Mouse (Mus musculus): Measurements from ENCODE around the gene Cnnm2. TPM values are rescaled to one million over a fixed set of nuclear protein-coding genes. Genes with fewer than 3 reads are reported as not detected.

Cnnm2 gene
- polyA plus RNA-seq, 1 experiment from 2014 or later = 2.5 TPM

DNA sequence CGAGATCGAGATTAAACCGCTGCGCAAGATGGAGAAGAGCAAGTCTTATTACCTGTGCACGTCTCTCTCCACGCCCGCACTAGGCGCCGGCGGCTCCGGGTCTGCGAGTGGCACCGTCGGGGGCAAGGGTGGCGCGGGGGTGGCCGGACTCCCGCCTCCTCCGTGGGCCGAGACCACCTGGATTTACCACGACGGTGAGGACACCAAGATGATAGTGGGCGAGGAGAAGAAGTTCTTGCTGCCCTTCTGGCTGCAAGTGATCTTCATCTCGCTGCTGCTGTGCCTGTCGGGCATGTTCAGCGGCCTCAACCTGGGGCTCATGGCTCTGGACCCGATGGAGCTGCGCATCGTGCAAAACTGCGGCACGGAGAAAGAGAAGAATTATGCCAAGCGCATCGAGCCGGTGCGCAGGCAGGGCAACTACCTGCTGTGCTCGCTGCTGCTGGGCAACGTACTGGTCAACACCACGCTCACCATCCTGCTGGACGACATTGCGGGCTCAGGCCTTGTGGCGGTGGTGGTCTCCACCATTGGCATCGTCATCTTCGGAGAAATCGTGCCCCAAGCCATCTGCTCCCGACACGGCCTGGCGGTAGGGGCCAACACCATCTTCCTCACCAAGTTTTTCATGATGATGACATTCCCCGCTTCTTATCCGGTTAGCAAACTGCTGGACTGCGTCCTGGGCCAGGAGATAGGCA is 1.0 kb downstream of the Cnnm2 start:
- DNase-seq (ENCODE audit: low spot score) (peak; percentile 63), ATAC-seq (ENCODE audit: insufficient number of reproducible peaks, low FRiP score, low TSS enrichment, low read depth) (no peak)
- H3K4me1 ChIP-seq (ENCODE audit: control insufficient read depth, insufficient read depth, low read length) = peaks cover 5% of the 10 kb centered on the region; the same call in 1 of the 2 replicates
- peak overlapping the region; percentile 77 for H3K4me2 ChIP-seq (ENCODE audit: low read depth, severe bottlenecking)
- no peaks in the 10 kb centered on the region; the same call in 1 of the 2 replicates for H3K36me3 ChIP-seq (ENCODE audit: control insufficient read depth, insufficient read depth, low read length)
- WGBS = 1% methylated on average over 50 of the region's 50 CpGs
- no peak overlapping the region for H3K27ac ChIP-seq (replicated peaks; ENCODE audit: low read depth, low read length)
- no peaks in the 10 kb centered on the region for H3K9me3 ChIP-seq (ENCODE audit: control insufficient read depth, low read length)
- peak overlapping the region; percentile 76 for H3K4me3 ChIP-seq (ENCODE audit: low read depth, low read length)
- H3K9ac ChIP-seq (ENCODE audit: low read length) = peak overlapping the region; percentile 68
- H3K27me3 ChIP-seq (ENCODE audit: control insufficient read depth, insufficient read depth, low read length) = peaks cover 13% of the 10 kb centered on the region; the same call in 1 of the 2 replicates

DNA sequence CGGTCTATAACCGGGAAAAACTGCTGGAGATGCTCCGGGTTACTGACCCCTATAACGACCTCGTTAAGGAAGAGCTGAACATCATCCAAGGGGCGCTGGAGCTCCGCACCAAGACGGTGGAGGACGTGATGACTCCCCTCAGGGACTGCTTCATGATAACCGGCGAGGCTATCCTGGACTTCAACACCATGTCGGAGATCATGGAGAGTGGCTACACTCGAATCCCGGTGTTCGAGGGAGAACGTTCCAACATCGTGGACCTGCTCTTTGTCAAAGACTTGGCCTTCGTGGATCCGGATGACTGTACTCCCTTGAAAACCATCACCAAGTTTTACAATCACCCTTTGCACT is 1.6 kb downstream of the Cnnm2 start:
- H3K9ac ChIP-seq (ENCODE audit: low read length) = no peak overlapping the region
- ATAC-seq (ENCODE audit: insufficient number of reproducible peaks, low FRiP score, low TSS enrichment, low read depth) (no peak), DNase-seq (ENCODE audit: low spot score) (peak; percentile 54)
- H3K36me3 ChIP-seq (ENCODE audit: control insufficient read depth, insufficient read depth, low read length) = no peaks in the 10 kb centered on the region; the same call in 1 of the 2 replicates
- peaks cover 5% of the 10 kb centered on the region; the same call in 1 of the 2 replicates for H3K4me1 ChIP-seq (ENCODE audit: control insufficient read depth, insufficient read depth, low read length)
- H3K27ac ChIP-seq (replicated peaks; ENCODE audit: low read depth, low read length) = no peak overlapping the region
- H3K4me3 ChIP-seq (ENCODE audit: low read depth, low read length) = peak overlapping the region; percentile 76; the same call in 1 of the 2 replicates
- peaks cover 13% of the 10 kb centered on the region; the same call in 1 of the 2 replicates for H3K27me3 ChIP-seq (ENCODE audit: control insufficient read depth, insufficient read depth, low read length)
- peak overlapping the region; percentile 77 for H3K4me2 ChIP-seq (ENCODE audit: low read depth, severe bottlenecking)
- no peaks in the 10 kb centered on the region for H3K9me3 ChIP-seq (ENCODE audit: control insufficient read depth, low read length)
- WGBS = 1% methylated on average over 19 of the region's 19 CpGs

DNA sequence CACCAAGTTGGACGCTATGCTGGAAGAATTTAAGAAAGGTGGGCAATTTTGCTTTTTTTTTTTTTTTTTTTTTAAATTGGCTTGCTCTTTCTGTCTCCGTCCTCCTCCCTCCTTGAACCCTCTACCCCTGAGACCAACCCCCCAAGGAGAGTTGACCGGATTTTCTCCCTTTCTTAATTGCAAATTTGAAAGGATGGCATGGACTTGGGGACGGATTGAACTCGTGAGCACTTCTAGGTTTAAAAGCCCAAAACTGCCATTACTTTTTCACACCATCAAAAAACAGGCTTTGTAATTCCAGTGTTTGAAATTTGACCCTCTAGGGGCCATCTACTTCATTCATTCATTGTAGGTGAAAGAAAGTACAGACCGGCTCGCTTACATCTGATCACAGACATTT is 2.0 kb downstream of the Cnnm2 start:
- H3K4me2 ChIP-seq (ENCODE audit: low read depth, severe bottlenecking) = peak overlapping the region; percentile 77; the same call in 1 of the 2 replicates
- H3K4me1 ChIP-seq (ENCODE audit: control insufficient read depth, insufficient read depth, low read length) = peaks cover 5% of the 10 kb centered on the region; the same call in 1 of the 2 replicates
- WGBS = 6% methylated on average over 7 of the region's 7 CpGs
- H3K27me3 ChIP-seq (ENCODE audit: control insufficient read depth, insufficient read depth, low read length) = peaks cover 13% of the 10 kb centered on the region; the same call in 1 of the 2 replicates
- ATAC-seq (ENCODE audit: insufficient number of reproducible peaks, low FRiP score, low TSS enrichment, low read depth) = no peak
- H3K4me3 ChIP-seq (ENCODE audit: low read depth, low read length) = no peak overlapping the region
- no peak for DNase-seq (ENCODE audit: low spot score)
- no peaks in the 10 kb centered on the region; the same call in 1 of the 2 replicates for H3K36me3 ChIP-seq (ENCODE audit: control insufficient read depth, insufficient read depth, low read length)
- H3K9me3 ChIP-seq (ENCODE audit: control insufficient read depth, low read length) = no peaks in the 10 kb centered on the region
- H3K27ac ChIP-seq (replicated peaks; ENCODE audit: low read depth, low read length) = no peak overlapping the region
- no peak overlapping the region for H3K9ac ChIP-seq (ENCODE audit: low read length)

DNA sequence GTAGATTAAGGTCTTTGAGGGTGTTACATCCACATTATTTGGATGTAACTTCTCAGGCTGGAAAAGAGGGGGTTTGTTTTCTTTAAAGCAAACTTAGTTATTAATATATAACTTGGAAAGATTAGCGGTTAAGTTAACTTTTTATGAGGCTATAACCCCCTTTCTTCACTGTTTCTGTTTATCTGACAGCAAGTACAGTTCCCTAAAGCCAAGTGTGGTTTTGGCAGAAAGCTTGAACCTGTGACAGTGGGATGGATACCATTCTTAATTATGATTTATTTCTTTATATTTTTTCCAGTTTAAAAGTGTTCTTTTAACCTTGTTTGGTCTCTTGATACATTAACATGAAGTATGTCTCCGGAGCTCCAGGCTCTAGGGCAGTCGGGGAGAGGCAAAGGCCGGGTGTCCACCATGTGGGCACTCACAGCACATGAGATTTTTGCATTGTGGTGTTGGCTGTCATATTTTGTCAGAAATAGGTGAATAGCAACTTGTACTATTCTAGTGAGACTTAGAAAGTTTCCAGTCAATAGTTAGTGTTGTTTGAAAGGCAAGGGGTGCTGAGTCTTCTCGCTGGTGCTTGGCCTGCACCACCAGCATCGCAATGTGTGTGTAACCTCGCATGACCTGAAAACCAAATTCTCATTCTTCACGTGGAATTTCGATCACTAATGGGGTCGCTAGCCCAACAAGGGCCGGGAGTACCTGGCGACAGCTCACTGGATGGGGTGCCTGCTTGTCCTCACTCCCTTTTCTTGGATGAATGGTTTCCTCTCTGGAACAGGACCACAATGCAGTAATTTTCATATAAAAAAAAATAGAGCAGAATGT is 2.8 kb downstream of the Cnnm2 start:
- no peak overlapping the region for H3K4me3 ChIP-seq (ENCODE audit: low read depth, low read length)
- no peaks in the 10 kb centered on the region for H3K9me3 ChIP-seq (ENCODE audit: control insufficient read depth, low read length)
- H3K27ac ChIP-seq (replicated peaks; ENCODE audit: low read depth, low read length) = no peak overlapping the region
- H3K36me3 ChIP-seq (ENCODE audit: control insufficient read depth, insufficient read depth, low read length) = no peaks in the 10 kb centered on the region; the same call in 1 of the 2 replicates
- H3K4me1 ChIP-seq (ENCODE audit: control insufficient read depth, insufficient read depth, low read length) = peaks cover 5% of the 10 kb centered on the region; the same call in 1 of the 2 replicates
- no peak overlapping the region for H3K4me2 ChIP-seq (ENCODE audit: low read depth, severe bottlenecking)
- no peak for DNase-seq (ENCODE audit: low spot score)
- ATAC-seq (ENCODE audit: insufficient number of reproducible peaks, low FRiP score, low TSS enrichment, low read depth) = no peak
- 69% methylated on average over 12 of the region's 12 CpGs for WGBS
- no peak overlapping the region for H3K9ac ChIP-seq (ENCODE audit: low read length)
- H3K27me3 ChIP-seq (ENCODE audit: control insufficient read depth, insufficient read depth, low read length) = peaks cover 13% of the 10 kb centered on the region; the same call in 1 of the 2 replicates

DNA sequence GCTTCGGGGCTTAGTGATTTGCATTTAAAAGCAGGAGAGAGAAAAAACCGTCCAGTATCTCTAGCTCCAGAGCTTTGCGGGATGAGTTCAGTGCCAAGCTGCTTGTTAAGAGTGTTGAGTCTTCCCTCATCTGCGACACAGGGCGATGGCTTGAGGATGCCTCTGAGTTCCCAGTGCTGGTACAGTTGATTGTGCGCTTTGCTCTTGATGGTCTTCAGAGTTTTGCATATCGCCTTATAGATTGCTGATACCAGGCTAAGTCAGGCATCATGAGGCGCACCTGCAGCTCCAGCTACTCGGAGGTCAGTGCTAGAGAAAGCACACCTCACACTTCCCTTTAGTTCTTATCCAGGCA is 3.3 kb downstream of the Cnnm2 start:
- H3K9ac ChIP-seq (ENCODE audit: low read length) = no peak overlapping the region
- H3K4me1 ChIP-seq (ENCODE audit: control insufficient read depth, insufficient read depth, low read length) = peaks cover 5% of the 10 kb centered on the region; the same call in 1 of the 2 replicates
- no peak overlapping the region for H3K4me3 ChIP-seq (ENCODE audit: low read depth, low read length)
- no peaks in the 10 kb centered on the region for H3K9me3 ChIP-seq (ENCODE audit: control insufficient read depth, low read length)
- H3K27me3 ChIP-seq (ENCODE audit: control insufficient read depth, insufficient read depth, low read length) = peaks cover 13% of the 10 kb centered on the region; the same call in 1 of the 2 replicates
- H3K27ac ChIP-seq (replicated peaks; ENCODE audit: low read depth, low read length) = no peak overlapping the region
- no peak overlapping the region for H3K4me2 ChIP-seq (ENCODE audit: low read depth, severe bottlenecking)
- ATAC-seq (ENCODE audit: insufficient number of reproducible peaks, low FRiP score, low TSS enrichment, low read depth) = no peak
- H3K36me3 ChIP-seq (ENCODE audit: control insufficient read depth, insufficient read depth, low read length) = no peaks in the 10 kb centered on the region; the same call in 1 of the 2 replicates
- DNase-seq (ENCODE audit: low spot score) = no peak
- 78% methylated on average over 9 of the region's 9 CpGs for WGBS

DNA sequence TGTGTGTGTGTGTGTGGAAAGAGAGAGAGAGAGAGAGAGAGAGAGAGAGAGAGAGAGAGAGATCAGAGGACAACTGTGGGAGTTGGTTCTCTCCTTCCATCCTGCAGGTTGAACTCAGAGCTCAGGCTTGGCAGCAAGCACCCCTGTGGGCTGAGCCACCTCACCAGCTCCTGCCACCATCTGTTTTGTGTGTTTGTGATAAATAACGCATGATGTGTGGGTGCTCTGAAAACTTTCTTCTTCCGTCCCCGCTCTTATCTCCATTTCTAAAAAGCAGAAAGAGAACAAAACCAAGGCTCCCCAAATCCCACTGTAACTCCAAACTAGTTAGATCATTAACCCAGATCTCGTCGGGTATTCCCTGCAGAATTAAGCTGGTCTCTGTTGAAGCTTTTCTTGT is 4.7 kb downstream of the Cnnm2 start:
- ATAC-seq (ENCODE audit: insufficient number of reproducible peaks, low FRiP score, low TSS enrichment, low read depth) (no peak), DNase-seq (ENCODE audit: low spot score) (no peak)
- H3K36me3 ChIP-seq (ENCODE audit: control insufficient read depth, insufficient read depth, low read length) = no peaks in the 10 kb centered on the region; the same call in 1 of the 2 replicates
- H3K9me3 ChIP-seq (ENCODE audit: control insufficient read depth, low read length) = no peaks in the 10 kb centered on the region
- no peak overlapping the region for H3K9ac ChIP-seq (ENCODE audit: low read length)
- no peak overlapping the region for H3K4me3 ChIP-seq (ENCODE audit: low read depth, low read length)
- peaks cover 9% of the 10 kb centered on the region for H3K4me1 ChIP-seq (ENCODE audit: control insufficient read depth, insufficient read depth, low read length)
- no peak overlapping the region for H3K4me2 ChIP-seq (ENCODE audit: low read depth, severe bottlenecking)
- 73% methylated on average over 5 of the region's 5 CpGs for WGBS
- H3K27ac ChIP-seq (replicated peaks; ENCODE audit: low read depth, low read length) = no peak overlapping the region
- peaks cover 13% of the 10 kb centered on the region; the same call in 1 of the 2 replicates for H3K27me3 ChIP-seq (ENCODE audit: control insufficient read depth, insufficient read depth, low read length)

DNA sequence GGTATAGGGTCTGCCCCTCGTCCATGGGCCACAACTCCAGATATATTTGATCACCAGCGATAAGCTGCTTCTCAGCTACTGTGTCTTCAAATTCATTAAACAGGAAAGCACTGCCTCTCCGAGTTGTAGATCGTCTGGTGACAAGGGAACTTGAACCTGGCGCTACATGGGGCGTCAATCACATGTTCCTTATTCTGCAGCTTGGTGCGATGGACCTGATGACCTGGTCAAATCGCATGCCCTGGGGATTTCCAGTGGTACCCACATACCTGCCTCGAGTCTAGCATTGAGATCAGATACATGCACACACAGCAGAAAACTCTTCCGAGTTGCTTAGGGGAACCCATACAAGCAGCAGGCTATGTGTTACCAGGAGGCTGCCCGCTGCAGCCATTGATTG is 8.4 kb downstream of the Cnnm2 start:
- no peak overlapping the region for H3K9ac ChIP-seq (ENCODE audit: low read length)
- DNase-seq (ENCODE audit: low spot score) = no peak
- ATAC-seq (ENCODE audit: insufficient number of reproducible peaks, low FRiP score, low TSS enrichment, low read depth) = no peak
- 0 out of 2 replicates have a peak, but pooled peaks cover under 1% of the 10 kb centered on the region for H3K27me3 ChIP-seq (ENCODE audit: control insufficient read depth, insufficient read depth, low read length)
- no peak overlapping the region for H3K4me2 ChIP-seq (ENCODE audit: low read depth, severe bottlenecking)
- WGBS = 90% methylated on average over 11 of the region's 11 CpGs
- H3K4me3 ChIP-seq (ENCODE audit: low read depth, low read length) = no peak overlapping the region
- H3K36me3 ChIP-seq (ENCODE audit: control insufficient read depth, insufficient read depth, low read length) = no peaks in the 10 kb centered on the region
- H3K27ac ChIP-seq (replicated peaks; ENCODE audit: low read depth, low read length) = no peak overlapping the region
- H3K4me1 ChIP-seq (ENCODE audit: control insufficient read depth, insufficient read depth, low read length) = peaks cover 4% of the 10 kb centered on the region; the same call in 1 of the 2 replicates
- no peaks in the 10 kb centered on the region for H3K9me3 ChIP-seq (ENCODE audit: control insufficient read depth, low read length)

DNA sequence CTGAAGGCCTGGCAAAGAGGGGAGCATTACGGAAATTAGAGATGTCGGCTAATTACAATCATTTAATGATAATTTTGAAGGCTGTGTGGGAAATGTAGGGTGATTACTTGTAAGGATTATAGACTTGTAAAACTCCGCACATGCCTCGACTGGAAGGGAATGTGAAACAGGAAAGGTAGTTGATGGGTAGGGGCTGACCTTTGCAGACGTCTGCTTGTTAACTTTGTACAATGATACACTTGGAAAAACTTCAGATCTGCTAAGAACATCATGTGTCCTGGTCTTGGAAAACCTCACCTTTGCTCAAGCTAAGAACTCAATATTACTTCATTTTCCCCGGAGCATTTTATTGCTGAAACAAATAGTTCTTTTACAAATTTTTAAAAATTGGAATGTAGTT is 10.4 kb downstream of the Cnnm2 start:
- WGBS = 54% methylated on average over 6 of the region's 6 CpGs
- H3K4me3 ChIP-seq (ENCODE audit: low read depth, low read length) = no peak overlapping the region
- H3K4me2 ChIP-seq (ENCODE audit: low read depth, severe bottlenecking) = no peak overlapping the region
- H3K27ac ChIP-seq (replicated peaks; ENCODE audit: low read depth, low read length) = no peak overlapping the region
- DNase-seq (ENCODE audit: low spot score) = no peak
- no peaks in the 10 kb centered on the region for H3K36me3 ChIP-seq (ENCODE audit: control insufficient read depth, insufficient read depth, low read length)
- no peaks in the 10 kb centered on the region for H3K27me3 ChIP-seq (ENCODE audit: control insufficient read depth, insufficient read depth, low read length)
- no peak for ATAC-seq (ENCODE audit: insufficient number of reproducible peaks, low FRiP score, low TSS enrichment, low read depth)
- H3K4me1 ChIP-seq (ENCODE audit: control insufficient read depth, insufficient read depth, low read length) = peaks cover 4% of the 10 kb centered on the region; the same call in 1 of the 2 replicates
- H3K9me3 ChIP-seq (ENCODE audit: control insufficient read depth, low read length) = no peaks in the 10 kb centered on the region
- H3K9ac ChIP-seq (ENCODE audit: low read length) = no peak overlapping the region
